Mouse (Mus musculus): Measurements from ENCODE around the gene Mab21l1. TPM values are rescaled to one million over a fixed set of nuclear protein-coding genes. Genes with fewer than 3 reads are reported as not detected.

Gene Mab21l1
- polyA plus RNA-seq, 1 experiment from 2014 or later = 89.1 TPM

DNA sequence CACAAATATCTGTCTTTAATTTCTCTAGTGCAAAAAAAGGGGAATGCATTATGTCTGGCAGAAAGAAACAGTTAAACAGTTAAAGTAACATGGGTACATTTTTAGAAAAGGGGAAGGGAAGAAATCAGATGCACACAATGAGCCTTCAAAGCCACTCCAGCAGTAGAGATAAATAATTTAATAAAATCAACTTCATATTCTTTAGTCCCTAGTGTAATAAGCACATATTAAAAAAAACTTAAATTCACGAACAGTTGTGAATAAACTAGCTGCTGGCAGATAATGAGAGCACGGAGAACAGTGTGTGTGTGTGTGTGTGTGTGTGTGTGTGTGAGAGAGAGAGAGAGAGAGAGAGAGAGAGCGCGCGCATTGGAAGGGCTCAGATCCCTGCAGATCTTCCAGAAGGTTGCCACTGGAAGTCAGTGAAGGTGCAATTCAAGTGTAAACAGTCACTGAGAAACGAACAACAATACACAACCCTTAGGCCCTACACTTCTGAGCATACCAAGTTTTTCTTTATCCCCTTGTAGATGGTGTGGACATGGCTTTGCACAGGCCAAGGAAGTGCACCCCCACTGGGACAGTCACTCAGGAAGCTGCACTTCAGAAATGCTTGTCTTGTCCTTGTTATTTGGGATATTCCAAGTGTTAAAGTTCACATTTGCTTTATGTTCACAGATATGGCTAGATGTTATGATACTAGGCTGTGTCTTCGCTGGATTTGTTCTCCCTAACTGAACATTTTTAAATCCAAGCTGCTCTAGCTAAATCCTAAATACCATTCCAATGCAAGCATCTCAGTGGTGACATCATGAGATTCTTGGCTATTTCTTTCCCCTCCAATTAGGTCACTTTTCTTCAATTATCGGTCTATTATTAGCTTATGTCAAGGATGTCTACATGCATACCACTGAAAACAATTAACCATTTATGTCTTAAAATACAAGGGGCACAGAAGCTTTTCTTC, 3.3 kb upstream of the Mab21l1 start:
- no peaks in the 10 kb centered on the region for H3K9me3 ChIP-seq
- H3K4me3 ChIP-seq (replicated peaks) = no peak overlapping the region
- peaks cover 28% of the 10 kb centered on the region; the same call in 1 of the 2 replicates for H3K27me3 ChIP-seq
- H3K27ac ChIP-seq = no peak overlapping the region
- H3K4me2 ChIP-seq = peak overlapping the region; percentile 9
- no peak overlapping the region for H3K9ac ChIP-seq (replicated peaks)
- peaks cover 24% of the 10 kb centered on the region for H3K4me1 ChIP-seq (replicated peaks)
- no peak for ATAC-seq (ENCODE audit: insufficient number of reproducible peaks, insufficient read depth, low FRiP score, low TSS enrichment, low read depth)
- 35% methylated on average over 8 of the region's 8 CpGs for WGBS
- H3K36me3 ChIP-seq = no peaks in the 10 kb centered on the region

DNA sequence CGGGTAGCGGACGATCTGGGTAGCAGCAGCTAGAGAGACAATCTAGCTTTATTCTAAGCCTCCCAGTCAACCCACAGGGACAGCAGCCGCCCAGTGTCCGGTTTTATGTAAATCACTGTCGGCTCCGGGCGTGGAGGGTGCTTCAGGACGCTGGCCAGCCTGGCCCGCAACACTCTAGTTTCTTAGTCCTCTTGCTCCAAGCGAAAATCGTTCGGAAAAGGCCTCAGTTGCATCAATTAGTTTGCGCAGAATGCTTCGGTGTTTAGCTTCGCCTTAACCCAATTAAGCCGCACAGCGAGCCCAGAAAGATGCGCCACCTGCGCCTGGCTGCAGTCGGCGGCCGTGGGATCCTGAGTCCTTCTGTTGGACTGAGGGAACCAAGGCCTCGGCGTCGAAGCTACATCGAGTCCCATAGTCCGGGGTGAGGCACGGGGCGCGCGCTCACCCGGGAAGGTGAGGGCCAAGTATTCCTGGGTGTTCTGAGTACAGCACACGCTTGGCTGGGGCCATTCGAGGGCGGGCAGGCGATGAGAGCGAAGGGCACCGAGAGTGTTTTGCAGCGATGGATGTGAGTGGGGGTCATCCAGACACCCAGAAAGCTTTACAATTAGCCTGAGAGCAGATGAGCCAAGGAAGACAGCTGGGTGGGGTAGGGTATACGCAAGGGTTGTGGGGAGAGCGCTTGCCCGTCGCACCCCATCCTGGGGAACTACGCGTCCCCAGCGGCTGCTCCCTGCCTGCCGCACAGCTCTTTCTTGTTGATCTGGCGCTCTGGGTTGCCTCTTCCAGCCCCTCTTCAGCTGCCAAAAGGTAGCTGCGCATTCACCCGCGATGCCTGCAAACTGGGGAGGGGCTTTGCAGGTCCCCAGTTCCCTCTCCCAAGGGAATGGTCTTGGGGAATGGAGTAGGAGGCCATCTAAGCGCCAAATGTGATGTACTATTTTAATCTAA, 1.9 kb upstream of the Mab21l1 start:
- Histone ChIP-seq H3K36me3 (no peaks in the 10 kb centered on the region), H3K4me3 (replicated peaks) (peak overlapping the region; percentile 64), H3K27ac (peak overlapping the region; percentile 56), H3K4me2 (peak overlapping the region; percentile 87), H3K27me3 (peaks cover 28% of the 10 kb centered on the region; the same call in 1 of the 2 replicates), H3K4me1 (replicated peaks) (peaks cover 24% of the 10 kb centered on the region), H3K9ac (replicated peaks) (peak overlapping the region; percentile 66), H3K9me3 (no peaks in the 10 kb centered on the region)
- under 1% methylated on average over 53 of the region's 53 CpGs for WGBS
- peak; percentile 16; the same call in 1 of the 2 replicates for ATAC-seq (ENCODE audit: insufficient number of reproducible peaks, insufficient read depth, low FRiP score, low TSS enrichment, low read depth)

- Histone ChIP-seq H3K9me3 (no peaks in the 10 kb centered on the region), H3K36me3 (no peaks in the 10 kb centered on the region), H3K27ac (peak overlapping the region; percentile 97), H3K4me3 (replicated peaks) (peak overlapping the region; percentile 64), H3K9ac (replicated peaks) (peak overlapping the region; percentile 93; the same call in 1 of the 2 replicates), H3K4me1 (replicated peaks) (peaks cover 24% of the 10 kb centered on the region), H3K4me2 (peak overlapping the region; percentile 87), H3K27me3 (peaks cover 28% of the 10 kb centered on the region; the same call in 1 of the 2 replicates)
- no peak for ATAC-seq (ENCODE audit: insufficient number of reproducible peaks, insufficient read depth, low FRiP score, low TSS enrichment, low read depth)
- 7% methylated on average over 5 of the region's 5 CpGs for WGBS
Observed at GRCm38 (mm10) chr3:55781429-55782055, 768 bp upstream of the Mab21l1 start.

DNA sequence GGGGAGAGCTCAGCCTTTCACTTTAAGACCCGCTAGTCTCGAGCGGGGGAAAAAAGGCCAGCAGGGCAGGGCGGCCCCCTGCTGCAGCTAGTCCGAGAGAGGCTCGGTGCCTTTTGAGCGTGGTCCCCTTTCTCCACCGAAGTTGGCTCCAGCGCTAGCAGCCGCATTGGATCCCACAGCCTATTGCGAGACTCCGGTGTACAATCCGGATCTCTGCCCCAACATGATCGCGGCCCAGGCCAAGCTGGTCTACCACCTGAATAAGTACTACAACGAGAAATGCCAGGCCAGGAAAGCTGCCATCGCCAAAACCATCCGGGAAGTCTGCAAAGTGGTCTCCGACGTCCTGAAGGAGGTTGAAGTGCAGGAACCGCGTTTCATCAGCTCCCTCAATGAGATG, 461 bp downstream of the Mab21l1 start:
- Histone ChIP-seq H3K4me2 (peak overlapping the region; percentile 87), H3K27ac (peak overlapping the region; percentile 97), H3K9ac (replicated peaks) (peak overlapping the region; percentile 93), H3K27me3 (peaks cover 28% of the 10 kb centered on the region; the same call in 1 of the 2 replicates), H3K9me3 (no peaks in the 10 kb centered on the region), H3K4me3 (replicated peaks) (peak overlapping the region; percentile 64), H3K36me3 (no peaks in the 10 kb centered on the region), H3K4me1 (replicated peaks) (peaks cover 24% of the 10 kb centered on the region)
- ATAC-seq (ENCODE audit: insufficient number of reproducible peaks, insufficient read depth, low FRiP score, low TSS enrichment, low read depth) = no peak
- WGBS = under 1% methylated on average over 22 of the region's 22 CpGs

DNA sequence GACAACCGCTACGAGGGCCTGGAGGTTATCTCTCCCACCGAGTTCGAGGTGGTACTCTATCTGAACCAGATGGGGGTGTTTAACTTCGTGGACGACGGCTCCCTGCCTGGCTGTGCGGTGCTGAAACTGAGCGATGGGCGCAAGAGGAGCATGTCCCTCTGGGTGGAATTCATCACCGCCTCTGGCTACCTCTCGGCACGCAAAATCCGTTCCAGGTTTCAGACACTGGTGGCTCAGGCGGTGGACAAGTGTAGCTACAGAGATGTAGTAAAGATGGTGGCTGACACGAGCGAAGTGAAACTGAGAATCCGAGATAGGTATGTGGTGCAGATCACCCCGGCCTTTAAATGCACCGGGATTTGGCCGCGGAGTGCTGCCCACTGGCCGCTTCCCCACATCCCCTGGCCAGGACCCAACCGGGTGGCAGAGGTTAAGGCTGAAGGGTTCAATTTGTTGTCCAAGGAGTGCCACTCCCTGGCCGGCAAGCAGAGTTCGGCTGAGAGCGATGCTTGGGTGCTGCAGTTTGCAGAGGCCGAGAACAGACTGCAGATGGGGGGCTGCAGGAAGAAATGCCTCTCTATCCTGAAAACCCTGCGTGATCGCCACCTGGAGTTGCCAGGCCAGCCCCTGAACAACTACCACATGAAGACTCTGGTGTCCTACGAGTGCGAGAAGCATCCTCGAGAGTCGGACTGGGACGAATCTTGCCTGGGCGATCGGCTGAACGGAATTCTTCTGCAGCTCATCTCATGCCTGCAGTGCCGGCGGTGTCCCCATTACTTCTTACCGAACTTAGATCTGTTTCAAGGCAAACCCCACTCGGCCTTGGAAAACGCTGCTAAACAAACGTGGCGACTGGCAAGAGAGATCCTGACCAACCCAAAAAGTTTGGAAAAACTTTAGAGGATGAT, 1.1 kb downstream of the Mab21l1 start:
- ATAC-seq (ENCODE audit: insufficient number of reproducible peaks, insufficient read depth, low FRiP score, low TSS enrichment, low read depth) = no peak
- under 1% methylated on average over 45 of the region's 45 CpGs for WGBS
- Histone ChIP-seq H3K27ac (peak overlapping the region; percentile 97), H3K27me3 (peaks cover 28% of the 10 kb centered on the region; the same call in 1 of the 2 replicates), H3K4me2 (peak overlapping the region; percentile 87), H3K9me3 (no peaks in the 10 kb centered on the region), H3K4me3 (replicated peaks) (peak overlapping the region; percentile 64), H3K9ac (replicated peaks) (peak overlapping the region; percentile 93), H3K4me1 (replicated peaks) (peaks cover 24% of the 10 kb centered on the region), H3K36me3 (no peaks in the 10 kb centered on the region)

DNA sequence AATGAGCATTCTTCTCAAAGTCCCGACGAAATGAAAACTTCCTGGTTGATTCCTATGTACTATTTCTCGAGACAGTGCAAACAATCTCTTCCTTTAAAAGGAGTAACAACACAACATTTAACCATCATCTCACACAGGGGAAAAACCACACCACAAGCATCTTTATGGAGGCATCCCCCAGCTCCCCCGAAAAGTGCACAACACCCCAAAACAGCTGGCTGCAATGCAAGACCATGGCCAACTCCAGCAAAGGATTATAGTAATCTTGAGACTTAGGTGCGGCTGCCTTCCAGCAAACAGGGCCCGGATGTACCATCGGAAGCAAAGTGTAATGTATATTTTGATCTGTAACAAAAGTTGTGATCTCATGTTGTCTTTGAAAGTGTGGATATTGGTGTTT, 1.8 kb downstream of the Mab21l1 start:
- Histone ChIP-seq H3K9ac (replicated peaks) (peak overlapping the region; percentile 93), H3K4me1 (replicated peaks) (peaks cover 31% of the 10 kb centered on the region), H3K9me3 (no peaks in the 10 kb centered on the region), H3K27ac (peak overlapping the region; percentile 97), H3K27me3 (peaks cover 25% of the 10 kb centered on the region; the same call in 1 of the 2 replicates), H3K4me2 (peak overlapping the region; percentile 87), H3K4me3 (replicated peaks) (peak overlapping the region; percentile 64), H3K36me3 (no peaks in the 10 kb centered on the region)
- no peak for ATAC-seq (ENCODE audit: insufficient number of reproducible peaks, insufficient read depth, low FRiP score, low TSS enrichment, low read depth)
- 3% methylated on average over 7 of the region's 7 CpGs for WGBS

- H3K36me3 ChIP-seq = no peaks in the 10 kb centered on the region
- H3K4me3 ChIP-seq (replicated peaks) = peak overlapping the region; percentile 50
- 22% methylated on average over 4 of the region's 4 CpGs for WGBS
- H3K27me3 ChIP-seq = peaks cover 20% of the 10 kb centered on the region; the same call in 1 of the 2 replicates
- H3K4me2 ChIP-seq = peak overlapping the region; percentile 78
- ATAC-seq (ENCODE audit: insufficient number of reproducible peaks, insufficient read depth, low FRiP score, low TSS enrichment, low read depth) = no peak
- no peaks in the 10 kb centered on the region for H3K9me3 ChIP-seq
- peak overlapping the region; percentile 66 for H3K9ac ChIP-seq (replicated peaks)
- H3K4me1 ChIP-seq (replicated peaks) = peaks cover 37% of the 10 kb centered on the region
- peak overlapping the region; percentile 98 for H3K27ac ChIP-seq
Observed at GRCm38 (mm10) chr3:55785266-55785980, 3.1 kb downstream of the Mab21l1 start.

DNA sequence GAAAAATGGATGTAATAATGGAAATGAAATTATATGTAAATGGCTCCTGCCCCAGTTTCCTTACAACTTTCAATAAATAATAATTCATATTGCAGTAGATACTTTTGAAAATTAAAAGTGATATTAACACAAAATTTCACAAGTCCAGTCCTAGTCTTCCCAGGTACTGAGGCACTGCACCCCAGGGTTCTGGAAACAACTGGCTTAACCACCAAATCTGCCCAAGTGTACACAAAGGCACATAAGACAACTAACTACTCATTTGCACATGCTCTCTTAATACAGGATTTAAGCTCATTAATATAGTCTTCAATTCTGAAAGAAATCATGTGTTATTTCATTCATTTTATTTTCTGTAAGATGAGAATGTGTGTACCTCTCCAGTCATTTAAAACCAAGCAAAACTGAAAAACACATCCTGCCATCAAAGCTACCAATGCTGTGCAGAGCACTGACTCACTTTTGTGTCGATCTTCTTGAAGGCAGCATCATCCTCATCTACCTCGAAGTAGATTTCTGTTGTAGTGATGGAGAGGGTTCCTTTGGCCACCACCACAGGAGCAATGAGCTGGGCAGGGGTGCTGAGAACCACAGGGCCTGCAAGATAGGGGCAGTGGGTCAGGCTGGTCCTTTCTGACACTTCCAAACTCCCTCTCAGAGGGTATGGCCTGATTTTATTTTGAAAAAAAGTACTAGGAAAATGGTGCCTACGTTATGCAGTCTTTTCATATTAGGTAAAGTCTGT, 3.8 kb downstream of the Mab21l1 start:
- no peak for ATAC-seq (ENCODE audit: insufficient number of reproducible peaks, insufficient read depth, low FRiP score, low TSS enrichment, low read depth)
- peaks cover 29% of the 10 kb centered on the region for H3K4me1 ChIP-seq (replicated peaks)
- H3K4me3 ChIP-seq (replicated peaks) = peak overlapping the region; percentile 50
- H3K4me2 ChIP-seq = peak overlapping the region; percentile 78
- 9% methylated on average over 3 of the region's 3 CpGs for WGBS
- H3K27me3 ChIP-seq = peaks cover 13% of the 10 kb centered on the region; the same call in 1 of the 2 replicates
- H3K9ac ChIP-seq (replicated peaks) = peak overlapping the region; percentile 86
- peak overlapping the region; percentile 98 for H3K27ac ChIP-seq
- no peaks in the 10 kb centered on the region for H3K36me3 ChIP-seq
- H3K9me3 ChIP-seq = no peaks in the 10 kb centered on the region
